Mouse (Mus musculus) ES-CJ7 (cell line): Measurements from ENCODE around the gene Gm15155.
A peak's percentile ranks its signal among the peaks of the same experiment; 100 is the strongest.
"Not testable (repeated sequence)": the region's sequence is repeated elsewhere in the genome, so short reads cannot be mapped to it uniquely, and the experiment has no call there.

ENCODE experiments used
- DNase-seq: peaks from one replicate; pipeline ENCODE4 v3.0.0; 2011; ENCODE audit warnings: low read depth, low spot score

Gene Gm15155

DNA sequence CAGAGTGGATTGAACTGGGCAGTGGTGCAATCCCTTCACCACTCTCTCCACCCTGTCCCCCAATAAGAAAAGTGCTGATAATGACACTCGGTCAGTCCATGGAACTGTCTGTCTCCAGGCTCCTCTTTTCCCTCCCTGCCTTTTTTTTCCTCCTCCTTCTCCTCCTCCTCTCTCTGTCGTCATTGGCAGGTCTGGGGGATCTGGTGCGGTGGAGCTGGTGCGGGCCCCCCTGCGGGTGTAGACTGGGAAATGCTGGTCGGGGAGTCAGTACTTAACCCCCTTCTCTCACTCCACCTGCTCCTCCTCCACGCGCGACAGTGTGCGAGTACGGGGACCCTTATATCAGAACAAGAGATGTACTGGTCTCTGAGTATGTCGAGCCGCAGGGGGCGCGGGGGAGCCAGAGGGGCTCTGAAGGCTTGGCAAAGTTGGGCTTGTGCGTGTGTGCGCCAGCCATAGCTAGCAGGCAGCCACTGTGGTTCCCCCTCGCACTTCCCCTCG lies at the start of gene Gm15155:
Gm15155 (plus strand) TSS at position 401 of the 501 bp plus-strand sequence.
- peak; percentile 11 for DNase-seq

DNA sequence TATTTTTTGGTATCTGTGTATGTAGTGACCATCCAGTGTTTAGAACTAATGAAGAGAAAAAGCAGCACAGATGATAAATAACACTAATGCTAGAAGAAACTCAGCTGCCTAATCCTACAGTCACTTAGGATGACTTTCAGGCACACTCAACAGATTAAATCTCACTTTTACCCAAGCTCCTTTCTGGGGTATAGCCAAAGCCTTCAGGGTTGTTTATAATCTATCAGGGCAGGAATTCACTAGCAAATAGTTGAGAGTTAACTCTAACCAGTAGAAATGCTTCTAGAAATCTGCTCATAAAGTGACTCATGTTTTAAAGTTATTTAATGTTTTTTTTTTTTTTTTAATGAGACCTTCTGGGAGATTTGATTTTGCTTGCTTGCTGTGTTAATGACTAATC lies 44.8 kb upstream of the Gm15155 start:
- DNase-seq: no peak

DNA sequence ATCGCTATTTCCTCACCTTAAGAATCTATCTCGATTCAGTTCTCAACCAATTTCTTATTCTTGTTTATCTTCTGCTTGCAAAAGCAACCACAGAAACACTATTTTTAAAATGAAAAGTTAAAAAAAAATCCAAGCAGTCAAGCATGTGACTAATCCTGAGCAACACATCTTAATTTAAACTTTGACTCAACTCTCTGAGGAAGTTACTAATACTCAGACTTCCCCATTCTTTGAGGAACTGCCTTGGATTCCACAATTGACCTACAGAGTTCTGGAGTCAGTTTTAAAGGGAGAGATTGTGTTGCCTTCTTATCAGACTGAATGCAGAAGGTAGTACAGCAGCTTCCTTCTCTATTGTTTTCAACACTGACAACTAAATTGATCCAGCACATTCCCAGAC lies 40.0 kb upstream of the Gm15155 start:
- no peak for DNase-seq

DNA sequence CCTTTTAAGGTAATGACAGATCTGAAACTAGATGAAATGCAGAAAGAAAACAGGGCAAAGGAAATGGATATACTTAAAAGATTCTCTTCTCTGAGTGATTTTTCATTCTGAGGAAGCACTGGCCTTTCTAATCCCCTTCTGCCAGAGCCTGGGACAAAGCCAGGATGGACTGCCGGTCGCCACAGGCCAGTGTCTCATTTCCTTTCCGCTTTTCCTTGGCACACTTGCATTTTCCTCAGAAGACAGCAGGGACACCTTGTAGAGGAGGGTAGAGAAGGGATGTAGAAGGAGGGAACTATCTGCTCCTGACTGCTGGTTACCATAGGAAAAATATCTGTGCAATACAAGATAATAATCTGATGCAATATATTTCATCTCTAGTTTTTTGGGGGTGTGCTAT lies 33.1 kb upstream of the Gm15155 start:
- DNase-seq: no peak

DNA sequence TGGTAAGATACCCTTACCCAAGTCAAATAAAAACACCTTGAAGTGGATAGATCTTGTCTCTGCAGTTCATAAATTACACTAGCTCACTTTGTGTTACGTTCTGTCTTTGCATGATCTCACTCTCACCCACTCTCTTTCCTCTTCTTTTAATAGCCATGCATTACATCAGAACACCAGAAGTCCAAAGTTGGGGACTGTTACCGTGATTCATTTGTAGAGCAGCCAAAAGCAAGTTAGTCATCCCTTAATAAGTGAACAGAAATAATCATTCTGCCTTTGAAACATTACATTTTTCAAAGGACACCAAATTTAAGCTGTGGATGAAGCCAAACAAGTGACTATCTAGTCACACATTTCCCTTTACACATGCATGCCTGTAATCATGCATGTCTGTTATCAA lies 32.1 kb upstream of the Gm15155 start:
- no peak for DNase-seq

DNA sequence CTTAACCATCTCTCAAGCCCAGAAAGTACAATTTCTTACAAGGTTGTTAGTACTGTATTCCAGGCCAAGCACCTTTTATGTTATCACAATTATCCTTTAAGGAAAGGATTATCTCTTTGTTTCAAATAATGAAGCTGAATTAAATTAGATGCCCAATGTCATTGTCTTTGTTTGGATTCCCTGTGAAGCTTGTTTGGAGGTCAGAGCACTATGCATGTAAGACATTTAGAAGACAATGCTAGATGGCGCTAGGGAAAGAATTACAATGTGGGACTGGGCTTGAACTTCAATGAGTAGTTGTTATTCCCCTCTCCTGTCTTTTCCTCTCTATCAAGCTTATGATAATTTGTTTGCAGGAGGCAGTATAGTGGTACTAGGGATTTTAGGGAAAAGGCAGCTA lies 29.9 kb upstream of the Gm15155 start:
- DNase-seq: peak; percentile 21

DNA sequence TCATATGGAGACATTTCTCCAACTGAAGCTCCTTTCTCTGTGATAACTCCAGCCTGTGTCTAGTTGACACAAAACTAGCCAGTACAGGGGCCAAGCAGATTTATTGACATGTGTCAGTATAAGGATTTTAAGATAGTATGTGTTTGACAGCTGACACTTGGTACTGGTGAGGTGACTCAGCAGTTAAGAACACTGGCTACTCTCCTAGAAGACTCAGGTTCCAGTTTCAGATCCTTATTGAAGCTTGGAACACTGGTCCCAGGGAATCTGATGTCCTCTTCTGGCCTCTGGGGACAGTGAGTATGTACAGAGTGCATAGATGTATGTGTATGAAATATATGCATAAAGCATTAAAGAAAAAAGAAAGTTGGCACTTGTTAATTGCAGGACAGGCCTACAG lies 28.2 kb upstream of the Gm15155 start:
- no peak for DNase-seq

DNA sequence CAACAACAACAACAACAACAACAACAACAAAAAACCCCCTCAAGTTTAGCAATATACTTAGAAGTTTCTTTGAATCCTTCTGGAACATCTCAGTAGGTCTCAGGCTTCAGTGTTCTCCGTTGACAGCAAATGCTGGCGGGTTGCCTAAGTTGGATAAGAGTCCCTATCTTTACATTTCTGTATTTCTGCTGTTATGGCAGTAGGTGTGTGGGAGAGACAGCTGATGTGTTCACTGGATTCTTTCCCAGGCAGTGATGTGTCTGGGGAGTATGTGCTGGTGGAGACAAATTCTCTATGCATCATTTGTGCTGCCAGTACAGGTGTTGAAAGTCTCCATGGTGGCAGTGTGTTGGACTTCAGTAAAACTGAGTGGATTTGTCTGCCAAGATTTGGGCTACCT lies 23.3 kb upstream of the Gm15155 start:
- no peak for DNase-seq

DNA sequence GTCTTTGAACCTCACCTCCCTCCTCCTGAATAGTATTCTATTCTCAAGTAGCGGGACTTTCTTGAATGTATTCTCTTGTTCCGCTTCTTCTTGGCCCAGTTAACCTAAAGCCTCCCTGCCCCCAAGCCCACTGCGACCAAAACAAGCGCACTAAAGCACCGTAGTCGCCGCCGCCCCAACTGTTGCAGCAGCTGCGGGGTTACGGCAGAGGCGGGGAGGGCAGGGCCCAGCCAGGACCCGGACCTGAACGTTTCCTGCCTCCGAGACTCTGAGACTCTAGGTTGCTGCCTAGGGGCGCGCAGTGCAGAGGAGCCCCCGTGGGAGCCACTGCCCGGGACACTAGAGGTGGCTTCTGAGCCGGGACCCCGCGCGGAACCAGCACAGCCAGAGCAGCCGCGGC lies 2.0 kb upstream of the Gm15155 start:
- DNase-seq: no peak

DNA sequence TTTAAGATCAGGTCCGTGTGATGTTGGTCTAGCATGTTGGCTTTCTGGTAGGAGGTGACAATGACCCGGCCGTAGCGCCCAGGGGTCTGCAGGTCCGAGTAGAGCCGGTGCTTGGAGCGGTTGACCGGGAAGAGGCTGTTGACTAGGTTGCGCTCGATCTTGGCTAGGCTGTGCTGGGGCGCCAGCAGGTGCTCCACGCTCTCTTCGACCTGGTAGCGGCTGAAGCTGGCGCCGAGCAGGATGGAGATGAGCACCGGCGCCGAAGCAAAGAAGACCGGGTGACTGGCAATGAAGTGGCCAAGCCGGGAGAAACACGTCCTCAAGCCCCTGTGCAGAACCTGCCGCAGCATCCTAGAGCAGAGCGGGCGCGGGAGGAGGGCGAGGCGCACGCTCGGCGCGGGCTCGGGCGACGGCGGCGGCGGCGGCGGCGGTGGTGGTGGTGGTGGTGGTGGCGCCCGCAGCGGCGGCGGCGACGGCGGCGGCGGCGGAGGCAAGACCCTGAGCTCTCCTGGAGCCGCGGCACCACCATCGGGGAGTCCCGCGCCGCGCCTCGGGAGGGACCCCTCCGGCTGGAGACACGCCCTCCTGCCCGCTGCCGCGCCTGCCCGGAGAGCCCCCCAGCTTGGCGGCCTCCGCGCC lies 1.5 kb upstream of the Gm15155 start:
- peak; percentile 11 for DNase-seq

DNA sequence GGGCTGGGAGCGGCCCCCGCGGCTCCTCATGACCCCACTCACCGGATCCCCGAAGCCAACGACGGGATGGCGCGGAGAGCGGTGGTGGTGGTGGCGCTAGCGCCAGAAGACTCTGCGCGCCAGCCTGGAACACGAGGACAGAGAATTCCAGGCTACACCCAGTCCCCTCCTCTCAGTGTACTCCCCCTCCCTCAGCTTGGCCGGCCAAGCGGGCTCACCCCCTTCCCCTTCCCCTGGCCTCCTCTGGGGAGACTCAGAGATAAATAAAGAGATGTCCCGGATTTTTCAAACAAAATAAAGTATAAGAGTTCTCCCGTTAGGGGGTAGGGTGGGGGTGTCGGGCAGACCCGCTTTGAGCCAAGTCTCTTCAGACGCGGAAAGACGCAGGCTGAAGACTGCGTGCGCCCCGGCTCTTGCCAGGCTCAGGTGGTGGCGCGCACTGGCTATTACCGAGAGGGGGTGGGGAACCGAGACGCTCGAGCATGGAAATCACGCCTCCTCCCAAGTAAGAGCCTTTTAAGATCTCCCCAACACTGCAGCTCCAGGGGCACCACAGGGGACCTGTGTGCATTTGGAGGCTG lies 750 bp upstream of the Gm15155 start, which contains the start of gene Ptchd1:
Ptchd1 (minus strand) TSS at position 114 of the 581 bp plus-strand sequence.
- DNase-seq: peak; percentile 42

DNA sequence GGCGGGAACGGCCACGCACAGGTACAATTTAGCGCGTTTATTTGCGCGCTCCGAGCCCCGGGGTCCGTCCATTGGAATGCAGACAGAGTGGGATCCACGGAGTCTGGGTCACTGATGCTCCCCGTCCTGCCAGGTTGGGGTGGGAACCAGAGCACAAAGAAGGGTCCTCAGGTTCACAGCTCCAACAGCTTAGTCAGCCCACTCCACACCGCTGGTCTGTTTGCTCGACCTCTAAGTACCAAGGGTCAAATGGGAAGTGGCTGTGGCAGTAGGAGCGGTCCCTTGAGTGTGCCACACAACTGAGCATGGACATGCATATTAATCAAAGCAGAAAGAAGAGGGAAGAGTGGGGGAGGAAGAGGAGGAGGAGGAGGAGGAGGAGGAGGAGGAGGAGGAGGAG lies 354 bp downstream of the Gm15155 start:
- peak; percentile 8 for DNase-seq

DNA sequence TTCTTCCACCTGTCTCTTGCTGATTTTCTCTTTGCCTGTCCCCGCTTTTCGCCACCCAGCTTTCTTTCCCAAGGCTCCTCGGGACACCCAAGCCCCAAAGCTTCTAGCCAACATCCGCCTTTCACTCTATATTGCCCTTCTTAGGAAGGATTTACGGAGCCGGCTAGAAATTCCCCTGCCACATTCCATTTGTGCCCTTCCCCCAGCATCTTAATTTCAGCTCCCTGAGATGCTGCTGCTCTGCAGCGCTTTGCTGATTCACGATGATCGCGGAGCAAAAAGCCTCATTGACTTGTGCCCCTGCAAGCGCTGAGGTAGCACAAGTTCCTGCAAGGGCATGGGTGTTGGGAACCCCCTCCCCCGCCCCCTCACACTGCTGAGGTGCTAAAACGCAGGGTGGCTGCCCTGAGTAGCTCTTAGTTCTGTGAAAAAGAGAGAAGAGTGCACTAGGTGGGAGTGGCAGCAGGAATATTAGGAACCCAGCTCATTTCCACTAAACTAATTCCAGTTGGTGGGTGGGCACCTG lies 1.2 kb downstream of the Gm15155 start:
- peak; percentile 6 for DNase-seq

DNA sequence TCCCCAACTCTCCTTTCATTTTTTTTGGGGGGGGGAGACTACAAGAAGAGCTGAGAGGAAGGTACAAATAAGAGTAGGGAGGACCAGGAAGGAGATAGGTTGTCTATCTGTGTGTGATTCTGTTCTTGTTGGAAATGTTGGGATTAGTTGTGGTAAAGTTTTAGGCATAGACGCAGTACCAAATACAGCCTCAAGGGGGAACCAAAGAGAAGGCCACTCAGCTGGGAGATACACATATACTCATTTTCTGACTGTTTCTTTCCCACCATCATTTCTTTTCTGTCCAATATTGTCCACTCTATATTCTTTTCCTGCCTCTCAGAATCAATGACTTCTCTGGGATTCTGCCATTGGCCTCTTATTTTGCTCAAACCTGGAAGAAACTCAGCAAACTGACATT lies 19.4 kb downstream of the Gm15155 start:
- peak; percentile 5 for DNase-seq

DNA sequence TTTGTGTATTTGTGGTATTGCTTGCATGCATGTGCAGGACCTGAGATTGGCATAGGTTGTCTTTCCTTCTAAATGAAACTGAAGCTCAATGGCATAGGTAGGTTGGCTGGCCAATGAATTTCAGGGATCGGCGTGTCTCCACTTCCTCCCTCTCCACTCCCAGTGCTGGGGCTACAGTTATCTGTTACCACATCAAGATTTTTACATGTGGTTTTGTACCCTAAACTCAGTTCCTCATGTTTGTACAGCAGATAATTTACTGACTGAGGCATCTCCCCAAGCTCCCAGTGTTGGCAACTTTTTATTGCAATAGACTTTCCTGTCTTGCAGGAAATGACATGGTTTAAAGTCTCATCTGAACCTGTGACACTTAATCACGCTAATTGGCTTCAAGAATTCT lies 21.4 kb downstream of the Gm15155 start:
- no peak for DNase-seq

DNA sequence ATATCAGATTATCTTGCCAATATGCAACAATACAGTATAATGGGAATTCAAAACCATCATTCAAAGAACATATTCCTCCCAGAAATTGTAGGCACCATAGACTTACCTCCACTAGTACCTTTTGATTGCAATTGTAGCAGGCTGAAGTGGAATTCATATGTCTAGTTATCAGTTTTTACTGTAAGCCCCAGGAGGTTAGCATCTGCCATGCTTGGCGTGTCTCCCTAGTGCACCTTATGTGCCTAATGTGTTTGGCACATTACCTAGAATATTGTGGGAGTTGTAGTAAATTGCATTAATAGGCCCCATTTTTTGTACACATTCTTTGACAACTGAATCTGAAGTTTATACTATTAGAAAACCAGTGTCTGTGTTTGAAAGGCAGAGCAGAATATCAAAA lies 33.4 kb downstream of the Gm15155 start:
- DNase-seq: no peak

DNA sequence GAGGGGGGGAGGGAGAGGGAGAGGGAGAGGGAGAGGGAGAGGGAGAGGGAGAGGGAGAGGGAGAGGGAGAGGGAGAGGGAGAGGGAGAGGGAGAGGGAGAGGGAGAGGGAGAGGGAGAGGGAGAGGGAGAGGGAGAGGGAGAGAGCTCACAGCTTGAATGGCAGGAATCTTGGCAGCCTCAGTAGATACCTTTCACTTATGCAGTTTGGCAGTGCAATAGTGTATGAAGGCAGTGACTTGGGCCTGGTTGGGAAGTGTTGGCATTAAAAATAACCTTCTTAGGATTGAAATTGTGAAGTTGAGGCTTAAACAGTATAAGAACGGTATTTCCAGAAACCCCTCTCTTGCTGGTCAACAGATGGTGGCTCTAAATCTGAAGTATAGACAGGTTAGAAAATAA lies 65.9 kb downstream of the Gm15155 start:
- not testable (repeated sequence) for DNase-seq

DNA sequence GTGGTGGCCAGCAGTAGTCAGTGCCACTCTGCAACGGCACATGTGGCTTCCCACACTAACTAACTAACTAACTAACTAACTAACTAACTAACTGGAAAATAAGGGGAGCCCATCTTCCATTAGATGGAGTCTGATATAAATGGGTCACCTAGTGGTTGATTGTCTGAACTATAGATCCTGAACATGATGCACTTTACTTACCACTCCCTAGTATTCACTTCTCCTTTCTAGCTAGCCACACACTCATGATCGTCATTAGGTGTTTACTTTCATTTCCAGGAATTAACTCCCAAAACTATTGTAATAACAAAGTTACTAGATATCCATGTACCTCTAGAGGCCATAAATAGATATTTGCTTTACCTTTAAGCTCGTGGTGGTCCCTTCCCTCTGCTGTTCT lies 99.6 kb downstream of the Gm15155 start:
- DNase-seq: no peak

DNA sequence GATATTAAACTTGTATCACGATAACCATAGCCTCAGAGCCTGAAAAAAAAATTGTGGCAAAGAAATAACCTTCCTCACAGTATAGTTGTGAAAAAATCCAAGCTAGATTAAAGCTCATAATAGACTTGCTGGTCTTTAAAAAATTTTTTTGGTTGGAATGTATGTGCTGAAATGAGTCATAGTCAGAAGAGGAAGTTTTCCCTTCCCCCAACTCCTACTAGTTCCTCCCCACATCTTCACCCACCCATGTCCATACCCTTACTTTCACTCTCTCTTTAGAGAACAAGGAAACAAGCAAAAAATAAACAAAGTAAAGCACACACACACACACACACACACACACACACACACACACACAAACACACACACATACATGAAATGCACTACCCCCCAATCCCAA lies 103.8 kb downstream of the Gm15155 start:
- DNase-seq: no peak

DNA sequence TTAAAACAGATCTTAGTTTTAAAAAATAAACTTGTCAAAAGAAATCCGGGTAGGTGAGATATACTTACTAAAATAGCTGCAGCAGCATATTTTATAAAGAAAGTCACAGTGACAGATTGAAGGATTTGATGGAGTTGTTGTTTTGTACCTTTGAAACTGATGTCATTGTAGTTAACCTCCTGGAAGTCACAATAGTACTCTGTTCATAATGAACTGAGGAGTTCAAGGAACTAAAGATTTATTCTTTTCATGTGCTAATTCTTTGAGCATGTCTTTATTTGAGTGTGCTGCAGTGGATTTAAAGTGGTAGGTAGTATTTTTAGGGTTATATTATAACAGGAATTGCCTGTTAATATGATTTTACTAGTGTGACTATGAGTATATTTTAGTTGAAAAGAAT lies 263.6 kb downstream of the Gm15155 start:
- no peak for DNase-seq

DNA sequence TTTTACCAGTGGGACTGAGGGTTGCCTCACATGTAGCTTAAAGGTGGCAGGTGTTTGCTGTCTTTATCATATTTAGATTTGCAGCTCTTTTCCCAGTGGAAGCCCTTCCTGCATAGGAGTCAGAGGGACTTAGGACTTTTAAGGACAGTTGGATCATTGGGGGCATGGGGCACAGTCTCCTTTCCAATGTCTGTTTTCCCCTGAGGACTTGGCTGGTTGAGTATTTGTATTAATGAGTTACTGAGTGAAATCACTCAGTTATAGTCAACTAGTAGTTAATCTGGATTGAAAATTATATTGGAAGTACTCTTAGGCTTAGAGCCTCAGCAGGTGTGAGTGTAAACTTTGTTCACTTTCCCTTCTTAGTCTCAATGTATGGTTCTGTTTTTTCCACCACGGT lies 275.5 kb downstream of the Gm15155 start:
- no peak for DNase-seq

DNA sequence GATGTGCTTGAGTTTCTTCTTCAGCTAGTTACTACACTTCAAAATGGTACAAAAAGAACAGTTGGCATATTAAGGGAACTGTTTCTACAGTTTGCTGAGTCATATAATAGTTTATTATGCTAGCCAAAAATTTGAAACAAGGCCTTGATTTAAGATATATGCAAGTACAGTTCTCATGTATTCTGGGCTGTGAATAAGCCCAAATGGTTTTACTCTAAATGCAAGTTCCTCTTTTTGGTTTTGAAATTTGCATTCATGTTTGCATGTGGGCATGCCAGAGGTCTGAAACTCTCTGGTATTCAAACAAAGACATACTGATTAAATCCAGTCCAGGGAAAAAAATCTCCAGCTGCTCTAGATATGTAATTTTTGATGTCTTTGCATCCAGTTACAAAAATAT lies 277.2 kb downstream of the Gm15155 start:
- no peak for DNase-seq

DNA sequence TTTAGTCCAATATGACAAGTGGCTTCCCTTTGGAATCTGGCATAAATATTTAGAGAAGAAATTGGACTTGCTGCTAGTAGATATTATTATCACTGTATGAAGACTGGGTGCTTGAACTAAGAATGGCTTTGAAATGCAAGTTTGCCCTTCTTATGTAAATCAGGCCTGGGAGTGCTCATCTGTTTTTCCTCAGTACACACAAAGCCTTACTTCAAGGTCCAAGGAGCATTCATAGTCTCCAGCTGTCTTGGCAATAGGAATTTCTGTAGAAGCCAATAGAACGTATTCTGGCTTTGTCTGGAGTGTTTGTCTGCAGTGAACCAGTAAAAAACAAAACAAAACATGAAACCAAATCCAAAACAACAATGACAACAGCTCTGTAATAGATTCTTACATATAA lies 278.6 kb downstream of the Gm15155 start:
- DNase-seq: peak; percentile 8
